Mouse (Mus musculus): ENCODE measurements around the gene B3gat1.

- TF ChIP-seq EP300 (IDR thresholded peaks at IDR 0.05; ENCODE audit: low read depth) (no peak), CTCF (IDR thresholded peaks at IDR 0.05; ENCODE audit: low read depth) (no peak)
Measured at GRCm38 (mm10) chr9:26768181-26768580, 34.7 kb downstream of the B3gat1 start.

Data from liver, embryonic 14.5 days (tissue).